Mouse (Mus musculus): ENCODE measurements around the gene Srpk2. TPM values are rescaled to one million over a fixed set of nuclear protein-coding genes. Genes with fewer than 3 reads are reported as not detected.
"Not testable (repeated sequence)": the region's sequence is repeated elsewhere in the genome, so short reads cannot be mapped to it uniquely, and the experiment has no call there.

Gene Srpk2
- polyA plus RNA-seq, 1 experiment from 2014 or later: 71.8 TPM

- Histone ChIP-seq H3K4me3 (no peak overlapping the region), H3K4me1 (peaks cover 10% of the 10 kb centered on the region), H3K36me3 (0 out of 2 replicates have a peak, but pooled peaks cover 2% of the 10 kb centered on the region), H3K9ac (no peak overlapping the region), H3K4me2 (replicated peaks) (no peak overlapping the region), H3K27ac (no peak overlapping the region), H3K9me3 (replicated peaks) (no peaks in the 10 kb centered on the region), H3K27me3 (no peaks in the 10 kb centered on the region)
- no peak for ATAC-seq (ENCODE audit: low FRiP score)
- 85% methylated on average over 1 of the region's 1 CpGs for WGBS
These were observed 86.4 kb downstream of the Srpk2 start for GRCm38 (mm10) chr5:23597999-23598398.

- no peak overlapping the region for H3K4me3 ChIP-seq
- no peaks in the 10 kb centered on the region for H3K27me3 ChIP-seq
- peaks cover 9% of the 10 kb centered on the region for H3K4me1 ChIP-seq
- 0 out of 2 replicates have a peak, but pooled peaks cover 2% of the 10 kb centered on the region for H3K36me3 ChIP-seq
- H3K4me2 ChIP-seq (replicated peaks): no peak overlapping the region
- no peak for ATAC-seq (ENCODE audit: low FRiP score)
- no peak overlapping the region for H3K9ac ChIP-seq
- H3K9me3 ChIP-seq (replicated peaks): no peaks in the 10 kb centered on the region
- WGBS: 81% methylated on average over 8 of the region's 8 CpGs
- no peak overlapping the region for H3K27ac ChIP-seq
These were observed 87.1 kb downstream of the Srpk2 start for GRCm38 (mm10) chr5:23597260-23597864.

- ATAC-seq (ENCODE audit: low FRiP score): no peak
- no peaks in the 10 kb centered on the region for H3K27me3 ChIP-seq
- 0 out of 2 replicates have a peak, but pooled peaks cover 2% of the 10 kb centered on the region for H3K36me3 ChIP-seq
- H3K4me2 ChIP-seq (replicated peaks): no peak overlapping the region
- H3K9ac ChIP-seq: no peak overlapping the region
- H3K9me3 ChIP-seq (replicated peaks): no peaks in the 10 kb centered on the region
- H3K4me1 ChIP-seq: peaks cover 9% of the 10 kb centered on the region
- H3K27ac ChIP-seq: no peak overlapping the region
- 89% methylated on average over 5 of the region's 5 CpGs for WGBS
- no peak overlapping the region for H3K4me3 ChIP-seq
These were observed 88.0 kb downstream of the Srpk2 start for GRCm38 (mm10) chr5:23596326-23596965.

GRCm38 (mm10) chr5:23590298-23590697 is 94.1 kb downstream of the Srpk2 start:
- 93% methylated on average over 5 of the region's 5 CpGs for WGBS
- ATAC-seq (ENCODE audit: low FRiP score); H3K36me3 ChIP-seq; H3K4me3 ChIP-seq; H3K27ac ChIP-seq; H3K27me3 ChIP-seq; H3K9me3 ChIP-seq (replicated peaks); H3K4me2 ChIP-seq (replicated peaks); H3K4me1 ChIP-seq; H3K9ac ChIP-seq: not testable (repeated sequence)

GRCm38 (mm10) chr5:23587614-23588013 is 96.8 kb downstream of the Srpk2 start:
- Histone ChIP-seq H3K27ac (no peak overlapping the region), H3K27me3 (no peaks in the 10 kb centered on the region), H3K9ac (no peak overlapping the region), H3K9me3 (replicated peaks) (no peaks in the 10 kb centered on the region), H3K4me3 (no peak overlapping the region), H3K4me1 (peaks cover 8% of the 10 kb centered on the region), H3K4me2 (replicated peaks) (no peak overlapping the region), H3K36me3 (no peaks in the 10 kb centered on the region)
- no peak for ATAC-seq (ENCODE audit: low FRiP score)
- WGBS: 77% methylated on average over 2 of the region's 2 CpGs

- WGBS: 88% methylated on average over 13 of the region's 13 CpGs
- Histone ChIP-seq H3K4me2 (replicated peaks) (no peak overlapping the region), H3K9ac (no peak overlapping the region), H3K4me3 (no peak overlapping the region), H3K27me3 (no peaks in the 10 kb centered on the region), H3K9me3 (replicated peaks) (no peaks in the 10 kb centered on the region), H3K36me3 (no peaks in the 10 kb centered on the region), H3K27ac (no peak overlapping the region), H3K4me1 (peaks cover 8% of the 10 kb centered on the region)
- ATAC-seq (ENCODE audit: low FRiP score): no peak
These were observed 97.6 kb downstream of the Srpk2 start for GRCm38 (mm10) chr5:23586531-23587453.

GRCm38 (mm10) chr5:23581484-23582060 is 102.8 kb downstream of the Srpk2 start:
- H3K36me3 ChIP-seq: no peaks in the 10 kb centered on the region
- H3K27ac ChIP-seq: no peak overlapping the region
- no peak overlapping the region for H3K4me3 ChIP-seq
- no peak overlapping the region for H3K4me2 ChIP-seq (replicated peaks)
- 72% methylated on average over 2 of the region's 2 CpGs for WGBS
- H3K9me3 ChIP-seq (replicated peaks): no peaks in the 10 kb centered on the region
- H3K4me1 ChIP-seq: peaks cover 17% of the 10 kb centered on the region
- H3K27me3 ChIP-seq: no peaks in the 10 kb centered on the region
- ATAC-seq (ENCODE audit: low FRiP score): no peak
- H3K9ac ChIP-seq: no peak overlapping the region

- H3K4me2 ChIP-seq (replicated peaks): no peak overlapping the region
- WGBS: 90% methylated on average over 3 of the region's 3 CpGs
These were observed 105.1 kb downstream of the Srpk2 start for GRCm38 (mm10) chr5:23579120-23579880.

GRCm38 (mm10) chr5:23578322-23578957 is 106.0 kb downstream of the Srpk2 start:
- Histone ChIP-seq H3K36me3 (0 out of 2 replicates have a peak, but pooled peaks cover 3% of the 10 kb centered on the region), H3K9me3 (replicated peaks) (no peaks in the 10 kb centered on the region; the same call in 1 of the 2 replicates), H3K4me1 (peaks cover 17% of the 10 kb centered on the region), H3K9ac (no peak overlapping the region), H3K27me3 (no peaks in the 10 kb centered on the region), H3K4me2 (replicated peaks) (no peak overlapping the region), H3K27ac (peak overlapping the region; percentile 74), H3K4me3 (no peak overlapping the region)
- peak; percentile 17; the same call in 1 of the 2 replicates for ATAC-seq (ENCODE audit: low FRiP score)
- WGBS: 78% methylated on average over 4 of the region's 4 CpGs

More at GRCm38 (mm10) chr5:23579120-23579880, 105.1 kb downstream of the Srpk2 start:
- Histone ChIP-seq H3K9ac (no peak overlapping the region), H3K4me1 (peaks cover 17% of the 10 kb centered on the region), H3K27ac (no peak overlapping the region), H3K27me3 (no peaks in the 10 kb centered on the region), H3K36me3 (no peaks in the 10 kb centered on the region), H3K9me3 (replicated peaks) (no peaks in the 10 kb centered on the region; the same call in 1 of the 2 replicates), H3K4me3 (no peak overlapping the region)
- no peak for ATAC-seq (ENCODE audit: low FRiP score)

GRCm38 (mm10) chr5:23577847-23578246 is 106.6 kb downstream of the Srpk2 start:
- WGBS: 28% methylated on average over 4 of the region's 4 CpGs
- peak; percentile 59 for ATAC-seq (ENCODE audit: low FRiP score)

More at GRCm38 (mm10) chr5:23577847-23578246, 106.6 kb downstream of the Srpk2 start:
- peak overlapping the region; percentile 74 for H3K27ac ChIP-seq
- H3K4me1 ChIP-seq: peaks cover 17% of the 10 kb centered on the region
- H3K9ac ChIP-seq: no peak overlapping the region
- H3K4me3 ChIP-seq: no peak overlapping the region
- no peak overlapping the region for H3K4me2 ChIP-seq (replicated peaks)
- H3K9me3 ChIP-seq (replicated peaks): no peaks in the 10 kb centered on the region; the same call in 1 of the 2 replicates
- 0 out of 2 replicates have a peak, but pooled peaks cover 3% of the 10 kb centered on the region for H3K36me3 ChIP-seq
- no peaks in the 10 kb centered on the region for H3K27me3 ChIP-seq

Measured in hindbrain, embryonic 12.5 days (tissue).